Mouse (Mus musculus) layer of hippocampus, postnatal 25 days (tissue): ENCODE measurements at regions not wholly inside any gene's neighbourhood (a gene's known extent, or its start where the extent isn't known, plus 50 kb on each side); places are given as distances from the start of the nearest gene placed in this dataset.

ENCODE experiments used
- DNase-seq, 2 experiments: peaks; one replicate each; pipeline ENCODE4 v3.0.0; 2022; ENCODE audit warnings: mixed read lengths in 2 of 2, low spot score in 1 of 2; ENCODE audit errors: extremely low spot score in 1 of 2

DNA sequence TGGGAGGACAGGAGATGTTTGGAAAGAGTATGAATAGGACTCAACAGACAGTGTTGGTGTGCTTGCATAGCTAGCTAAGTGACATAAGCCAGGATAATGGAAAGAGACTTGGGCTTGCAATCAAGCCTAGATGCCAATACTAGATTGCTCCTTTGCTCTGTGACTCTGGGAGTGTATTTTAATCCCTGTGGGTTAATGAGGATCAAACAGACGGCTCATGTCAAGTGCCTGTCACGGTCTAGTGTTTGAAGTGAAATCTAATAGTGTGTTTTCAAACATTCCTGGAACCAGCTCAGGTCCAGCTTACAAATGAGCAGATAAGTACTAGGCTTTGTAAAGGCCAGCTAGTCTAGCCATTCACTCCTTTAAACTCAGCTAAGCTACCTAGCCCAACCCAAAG lies 64.1 kb upstream of the Ranbp3l start:
- DNase-seq: no peak

GRCm38 (mm10) chr15:8897487-8898158 lies 70.1 kb upstream of the Ranbp3l start:
- DNase-seq: no peak

- DNase-seq: no peak
These were observed 70.9 kb upstream of the Ranbp3l start for GRCm38 (mm10) chr15:8896856-8897255.

GRCm38 (mm10) chr15:8896391-8896790 lies 71.4 kb upstream of the Ranbp3l start:
- DNase-seq: peak; percentile 14 to 32

DNA sequence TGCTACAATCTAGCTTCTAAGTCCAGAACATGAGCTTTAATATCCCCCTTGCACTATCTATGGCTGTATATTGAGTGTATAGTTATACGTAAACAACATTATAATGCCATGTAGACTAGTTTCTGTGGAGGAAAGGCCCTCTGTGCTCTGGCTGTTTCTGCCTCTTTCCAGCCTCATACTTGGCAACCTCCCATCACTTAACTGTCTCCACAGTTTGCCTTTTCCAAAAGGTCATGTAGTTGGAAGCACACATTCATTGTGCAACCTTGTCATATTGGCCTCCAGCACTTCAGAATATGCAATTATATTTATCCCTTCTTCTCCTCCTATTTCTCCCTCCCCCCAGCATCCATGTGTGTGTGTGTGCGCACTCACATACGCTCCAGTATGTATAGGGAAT lies 82.2 kb upstream of the Ranbp3l start:
- DNase-seq: no peak

- no peak for DNase-seq
These were observed 82.9 kb upstream of the Ranbp3l start for GRCm38 (mm10) chr15:8884608-8885467.

- DNase-seq: no peak
These were observed 84.7 kb upstream of the Ranbp3l start for GRCm38 (mm10) chr15:8882880-8883539.

- no peak for DNase-seq
These were observed 92.8 kb upstream of the Ranbp3l start for GRCm38 (mm10) chr15:8874884-8875493.

DNA sequence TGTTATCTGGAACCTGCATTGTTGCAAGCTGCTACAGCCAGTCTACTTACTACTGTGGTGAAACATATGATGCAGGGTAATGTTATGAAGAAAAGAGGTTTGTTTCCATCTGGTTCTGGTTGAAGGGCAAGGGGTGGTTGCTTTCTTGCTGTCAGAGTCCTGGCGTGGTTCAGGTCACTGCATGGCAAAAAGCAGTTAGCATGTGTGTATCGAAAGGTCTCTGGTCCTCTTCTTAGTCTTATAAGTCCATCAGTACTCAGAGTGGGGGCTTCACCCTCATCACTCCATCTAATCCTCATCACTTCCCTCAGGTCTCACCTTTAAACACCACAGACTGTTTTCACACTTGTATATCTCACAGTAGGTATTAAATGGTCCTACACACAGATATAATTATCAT lies 99.7 kb upstream of the Ranbp3l start:
- DNase-seq: no peak

DNA sequence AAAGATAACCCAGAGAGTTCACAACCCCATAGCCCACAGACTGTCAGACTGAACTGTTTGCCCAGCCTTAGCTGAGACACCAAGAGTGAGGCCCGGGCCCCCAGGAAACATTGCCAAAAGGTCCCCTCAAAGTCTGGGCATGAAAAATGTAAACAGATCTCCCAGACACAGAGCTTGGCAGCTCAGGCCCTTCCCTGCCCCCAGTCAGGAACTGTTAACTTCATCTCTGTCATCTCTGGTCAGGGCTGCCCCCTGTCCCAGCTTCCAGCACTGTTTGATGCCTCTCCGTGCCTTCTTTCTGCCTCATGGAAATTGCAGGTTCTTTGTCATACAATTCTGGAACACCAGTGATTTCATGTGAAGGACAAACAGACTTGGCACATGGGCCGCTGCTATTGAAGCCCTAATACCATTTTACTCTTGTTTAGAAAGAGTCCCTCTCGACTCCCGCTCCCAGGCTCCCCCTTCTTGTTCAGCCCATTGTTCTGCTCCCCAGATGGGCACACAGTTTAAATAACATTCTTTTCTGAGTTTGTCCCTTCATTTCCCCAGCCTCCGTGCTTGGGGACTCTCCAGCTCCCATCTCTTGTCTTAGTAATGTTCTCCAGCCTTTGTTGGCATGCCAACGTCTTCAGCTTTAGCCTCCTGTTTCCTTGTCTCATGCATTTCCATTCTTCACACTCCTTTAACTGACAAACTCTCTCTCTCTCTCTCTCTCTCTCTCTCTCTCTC lies 100.4 kb upstream of the Ranbp3l start:
- no peak for DNase-seq

- no peak for DNase-seq
These were observed 102.4 kb upstream of the Ranbp3l start for GRCm38 (mm10) chr15:8865089-8865933.

DNA sequence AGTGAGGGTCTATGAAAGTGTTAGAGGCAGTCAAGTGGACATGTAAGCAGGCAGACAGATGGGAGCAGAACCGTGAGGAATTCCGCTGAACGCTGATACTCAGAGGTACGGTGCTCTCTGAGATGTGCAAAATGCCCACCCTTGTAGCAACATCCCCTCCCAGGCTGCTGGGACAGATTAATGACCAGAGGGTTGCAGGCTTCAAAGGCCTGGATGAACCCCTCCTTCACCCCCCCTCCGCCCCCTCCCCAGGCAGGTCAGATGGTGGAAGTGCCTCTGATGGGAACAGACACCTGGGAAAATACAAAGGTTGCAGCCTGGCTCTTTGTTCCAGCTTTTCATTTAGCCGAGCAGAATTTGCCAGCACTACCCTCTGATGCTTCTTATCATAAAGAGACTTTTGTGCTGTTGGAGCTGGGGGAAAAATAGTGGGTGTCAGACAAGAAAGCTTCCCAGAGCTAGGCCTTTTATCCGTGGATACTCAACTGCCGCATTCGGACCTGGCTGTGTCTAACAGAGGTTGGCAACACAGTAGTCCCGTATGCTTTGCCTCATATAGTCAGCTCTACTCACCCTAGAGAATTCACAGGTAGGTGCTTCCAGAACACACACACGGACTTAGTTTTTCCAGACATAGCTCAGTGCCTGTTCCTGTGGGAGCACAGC lies 111.2 kb upstream of the Ranbp3l start:
- no peak for DNase-seq

GRCm38 (mm10) chr15:8855511-8855910 lies 112.2 kb upstream of the Ranbp3l start:
- no peak for DNase-seq

GRCm38 (mm10) chr15:8854336-8854735 lies 113.4 kb upstream of the Ranbp3l start:
- no peak for DNase-seq

- DNase-seq: no peak
These were observed 116.8 kb upstream of the Ranbp3l start for GRCm38 (mm10) chr15:8850996-8851395.

- DNase-seq: no peak
These were observed 118.3 kb upstream of the Ranbp3l start for GRCm38 (mm10) chr15:8849413-8849812.

DNA sequence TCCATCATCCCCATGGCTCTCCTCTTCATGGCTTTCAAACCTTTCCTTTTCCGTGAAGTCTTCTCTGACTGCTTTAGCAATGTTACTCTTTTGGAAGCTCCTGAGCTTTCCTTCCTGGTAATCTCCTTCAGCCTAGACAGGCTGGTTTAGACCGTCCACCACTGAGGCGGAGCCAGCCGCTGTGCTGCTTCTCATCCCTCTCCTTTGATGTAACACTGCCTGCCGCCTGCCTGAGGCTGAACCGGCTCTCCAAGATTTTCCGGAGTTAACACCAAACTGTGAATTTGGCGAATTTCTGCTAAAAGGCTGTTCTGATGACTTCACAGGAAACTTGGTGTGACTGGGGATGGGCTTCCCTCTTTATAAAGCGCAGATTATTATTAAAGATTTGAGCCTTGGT lies 125.6 kb upstream of the Ranbp3l start:
- no peak for DNase-seq

- DNase-seq: no peak
These were observed 128.3 kb upstream of the Ranbp3l start for GRCm38 (mm10) chr15:8839462-8839861.

GRCm38 (mm10) chr15:8834151-8834550 lies 123.6 kb upstream of the Slc1a3 start:
- no peak for DNase-seq
